ENCODE assay signal across 9 mouse cellular contexts in genomic region chr17:45597787-45598186, GRCm38 (mm10). TPM values are rescaled to one million over a fixed set of nuclear protein-coding genes. Genes with fewer than 3 reads are reported as not detected.
DNase-seq lines count a peak whose midpoint lies in the region; ATAC-seq lines count a peak whose summit lies in the region.
"Had no signal": no experiment of that assay in that cellular context is flagged by ENCODE, and none has a peak within 500 bp of the region (broad histone marks: within the 10 kb centered on the region; RNA-seq: fewer than 3 reads in every experiment).

No protein-coding gene starts in this region.

- H3K36me3 ChIP-seq in heart, embryonic 12.5 days: no peaks in the 10 kb centered on the region
- no peaks in the 10 kb centered on the region for H3K36me3 ChIP-seq in limb, embryonic 10.5 days

- peak; percentile 68 to 69 for DNase-seq in heart, adult 18-20 months
- peak; percentile 51 for DNase-seq in 3T3-L1 (ENCODE audit: low read depth, low spot score)
- DNase-seq in NIH3T3 (ENCODE audit: low read depth): peak; percentile 76
- DNase-seq in limb, embryonic 10.5 days (ENCODE audit: low spot score): peak; percentile 51
- no peak for DNase-seq in layer of hippocampus, postnatal 10 days (ENCODE audit: low spot score in 2 of 2)
- no peak for DNase-seq in layer of hippocampus, postnatal 25 days (ENCODE audit: extremely low spot score in 1 of 2, low spot score in 1 of 2)
- DNase-seq in urinary bladder, adult 18-20 months (ENCODE audit: low spot score in 2 of 2): no peak

- ATAC-seq in heart, embryonic 12.5 days (ENCODE audit: insufficient number of reproducible peaks, low FRiP score): no peak

- H3K27me3 ChIP-seq in heart, embryonic 12.5 days (replicated peaks): peaks cover 11% of the 10 kb centered on the region; the same call in 1 of the 2 replicates
- H3K27me3 ChIP-seq in limb, embryonic 10.5 days (ENCODE audit: low read depth, poor library complexity, severe bottlenecking): peaks cover 85% of the 10 kb centered on the region

- no peak overlapping the region for H3K9ac ChIP-seq in heart, embryonic 12.5 days

- H3K4me2 ChIP-seq in heart, embryonic 12.5 days: no peak overlapping the region

- H3K27ac ChIP-seq in heart, embryonic 12.5 days (ENCODE audit: poor library complexity, severe bottlenecking): no peak overlapping the region
- no peak overlapping the region for H3K27ac ChIP-seq in limb, embryonic 10.5 days

- H3K9me3 ChIP-seq in heart, embryonic 12.5 days (replicated peaks): no peaks in the 10 kb centered on the region
- no peaks in the 10 kb centered on the region for H3K9me3 ChIP-seq in limb, embryonic 10.5 days (replicated peaks)
- H3K9me3 ChIP-seq: megakaryocyte, embryonic 14.5 days had no signal

- WGBS in heart, embryonic 12.5 days: 41% methylated on average over 3 of the region's 3 CpGs
- 44% methylated on average over 3 of the region's 3 CpGs for WGBS in limb, embryonic 10.5 days

- H3K4me3 ChIP-seq in heart, embryonic 12.5 days: no peak overlapping the region
- H3K4me3 ChIP-seq in limb, embryonic 10.5 days: no peak overlapping the region
- H3K4me3 ChIP-seq: megakaryocyte, embryonic 14.5 days had no signal

- H3K4me1 ChIP-seq in heart, embryonic 12.5 days (replicated peaks): peaks cover 78% of the 10 kb centered on the region
- H3K4me1 ChIP-seq in limb, embryonic 10.5 days: peaks cover 88% of the 10 kb centered on the region

RNA-seq across cellular contexts. Expression of gene Slc29a1, which starts 1.6 kb away (rescaled TPM):
- 10 to 100 TPM; 65.0 to 67.4 TPM for total RNA-seq in heart, adult 18-20 months (2021)
- polyA plus RNA-seq in heart, embryonic 12.5 days (2016; fragmentation: Nextera tagmentation; extraction: Ambion mirVana): 68.3 and 74.1 TPM in 2 replicates
- polyA plus RNA-seq in limb, embryonic 10.5 days (2016; fragmentation: Nextera tagmentation; extraction: Ambion mirVana): 40.3 and 41.6 TPM in 2 replicates
- 10 to 100 TPM; 27.1 to 37.0 TPM for total RNA-seq in layer of hippocampus, postnatal 10 days (2021)
- total RNA-seq in layer of hippocampus, postnatal 25 days (2021): 10 to 100 TPM; 19.0 to 19.9 TPM

RNA-seq across cellular contexts. Expression of gene Mymx, which starts 4.1 kb away (rescaled TPM):
- total RNA-seq in heart, adult 18-20 months (2021): not detected
- polyA plus RNA-seq in heart, embryonic 12.5 days (2016; fragmentation: Nextera tagmentation; extraction: Ambion mirVana): 0.24 and 0.92 TPM in 2 replicates
- polyA plus RNA-seq in limb, embryonic 10.5 days (2016; fragmentation: Nextera tagmentation; extraction: Ambion mirVana): 1.2 TPM in 1 of 2 replicates, not detected in the other
- not detected for total RNA-seq in layer of hippocampus, postnatal 10 days (2021)
- not detected for total RNA-seq in layer of hippocampus, postnatal 25 days (2021)

RNA-seq across cellular contexts. Expression of gene Hsp90ab1, which starts 24.7 kb away (rescaled TPM):
- total RNA-seq in heart, adult 18-20 months (2021): 1,000 to 10,000 TPM; 1,354 to 1,581 TPM
- polyA plus RNA-seq in heart, embryonic 12.5 days (2016; fragmentation: Nextera tagmentation; extraction: Ambion mirVana): 1,306 and 1,316 TPM in 2 replicates
- 2,007 and 2,405 TPM in 2 replicates for polyA plus RNA-seq in limb, embryonic 10.5 days (2016; fragmentation: Nextera tagmentation; extraction: Ambion mirVana)
- total RNA-seq in layer of hippocampus, postnatal 10 days (2021): 1,000 to 10,000 TPM; 1,612 to 1,800 TPM
- total RNA-seq in layer of hippocampus, postnatal 25 days (2021): 1,000 to 10,000 TPM; 1,671 to 1,815 TPM

RNA-seq across cellular contexts. Expression of gene Slc35b2, which starts 34.1 kb away (rescaled TPM):
- 10 to 100 TPM; 23.4 to 26.0 TPM for total RNA-seq in heart, adult 18-20 months (2021)
- 85.6 and 89.6 TPM in 2 replicates for polyA plus RNA-seq in heart, embryonic 12.5 days (2016; fragmentation: Nextera tagmentation; extraction: Ambion mirVana)
- polyA plus RNA-seq in limb, embryonic 10.5 days (2016; fragmentation: Nextera tagmentation; extraction: Ambion mirVana): 102 and 105 TPM in 2 replicates
- total RNA-seq in layer of hippocampus, postnatal 10 days (2021): 10 to 100 TPM; 47.4 TPM
- total RNA-seq in layer of hippocampus, postnatal 25 days (2021): 10 to 100 TPM; 36.1 to 38.7 TPM

RNA-seq across cellular contexts. Expression of gene Nfkbie, which starts 42.3 kb away (rescaled TPM):
- total RNA-seq in heart, adult 18-20 months (2021): 1 to 10 TPM; 1.2 to 3.1 TPM
- polyA plus RNA-seq in heart, embryonic 12.5 days (2016; fragmentation: Nextera tagmentation; extraction: Ambion mirVana): 2.5 and 3.1 TPM in 2 replicates
- 5.1 and 5.2 TPM in 2 replicates for polyA plus RNA-seq in limb, embryonic 10.5 days (2016; fragmentation: Nextera tagmentation; extraction: Ambion mirVana)
- total RNA-seq in layer of hippocampus, postnatal 10 days (2021): 1 to 10 TPM; 3.5 to 3.9 TPM
- 1 to 10 TPM; 2.6 to 3.2 TPM for total RNA-seq in layer of hippocampus, postnatal 25 days (2021)

Comparison
In these comparisons a context has a peak if more than half of its experiments do, and no peak if none do; other contexts are left out.
1. DNase-seq: peak in heart, adult 18-20 months (2 of 2), 3T3-L1 (single experiment), NIH3T3 (single experiment) and limb, embryonic 10.5 days (single experiment); none in layer of hippocampus, postnatal 10 days (0 of 2), layer of hippocampus, postnatal 25 days (0 of 2) and urinary bladder, adult 18-20 months (0 of 2).